Mouse (Mus musculus) forebrain, postnatal 0 days (tissue): ENCODE results near the gene Pitpnm2. TPM values are rescaled to one million over a fixed set of nuclear protein-coding genes. Genes with fewer than 3 reads are reported as not detected.

ENCODE experiments used
- ATAC-seq: fragments of 200-750 bp; cut with Nextera tagmentation; 2 replicates; pipeline ENCODE4 v1.8.0; 2017; ENCODE audit warnings: mild to moderate bottlenecking, moderate library complexity
- DNase-seq: peaks from one replicate; pipeline ENCODE4 v3.0.0-alpha.2; 2015
- H3K27ac ChIP-seq: fragments of 300-500 bp; sonication (generic); 2 replicates; pipeline ENCODE4 v1.5.1; 2014; ENCODE audit warnings: low read depth, mild to moderate bottlenecking, antibody characterized with exemption, low read length, moderate library complexity, mixed read lengths
- H3K27me3 ChIP-seq: fragments of 300-500 bp; sonication (generic); 2 replicates; pipeline ENCODE4 v1.6.1; 2014; ENCODE audit warnings: mild to moderate bottlenecking, low read length, mixed read lengths; ENCODE audit not compliant: insufficient read depth
- H3K36me3 ChIP-seq: fragments of 300-500 bp; sonication (generic); 2 replicates; pipeline ENCODE4 v1.6.1; 2014; ENCODE audit warnings: mild to moderate bottlenecking, moderate library complexity; ENCODE audit not compliant: insufficient read depth
- H3K4me1 ChIP-seq: fragments of 300-500 bp; sonication (generic); 2 replicates; pipeline ENCODE4 v1.6.1; 2014; ENCODE audit warnings: antibody characterized with exemption; ENCODE audit not compliant: insufficient read depth
- H3K4me2 ChIP-seq: fragments of 300-500 bp; sonication (generic); 2 replicates; pipeline ENCODE4 v1.6.1; 2014; ENCODE audit warnings: low read depth, mild to moderate bottlenecking, moderate library complexity
- H3K4me3 ChIP-seq: fragments of 300-500 bp; sonication (generic); 2 replicates; pipeline ENCODE4 v1.5.1; 2014; ENCODE audit warnings: low read depth, low read length, mixed read lengths
- H3K9ac ChIP-seq: fragments of 300-500 bp; sonication (generic); 2 replicates; pipeline ENCODE4 v1.6.1; 2014; ENCODE audit warnings: mild to moderate bottlenecking
- H3K9me3 ChIP-seq: fragments of 300-500 bp; sonication (generic); 2 replicates; pipeline ENCODE4 v1.6.1; 2016; ENCODE audit warnings: low read length
- CTCF ChIP-seq: sonication (generic); IDR thresholded peaks from 2 replicates; pipeline ENCODE4 v1.5.1; 2016; ENCODE audit warnings: antibody characterized with exemption, control low read depth, low read depth
- WGBS: fragments of 180-500 bp; shearing (Covaris S2); extraction: QIAGEN DNeasy Blood & Tissue Kit; methylation state at CpG from one replicate; pipeline ENCODE4 v1.1.7; 2014; 5-methylcytosine and 5-hydroxymethylcytosine counted together
- polyA plus RNA-seq: library from polyadenylated mRNA; unstranded; fragments of >200 nt; fragmentation: Nextera tagmentation; extraction: Ambion mirVana; gene quantifications from 2 replicates; pipeline ENCODE4 v1.2.1, GENCODE M21; 2015
- total RNA-seq: library from RNA; depleted of rRNA; stranded (reverse); fragments of >200 nt; gene quantifications from 2 replicates; pipeline ENCODE4 v1.2.3, GENCODE M21; 2014

Gene Pitpnm2
- total and polyA plus RNA-seq, 2 experiments from 2014 or later = 10.1 to 38.4 TPM

DNA sequence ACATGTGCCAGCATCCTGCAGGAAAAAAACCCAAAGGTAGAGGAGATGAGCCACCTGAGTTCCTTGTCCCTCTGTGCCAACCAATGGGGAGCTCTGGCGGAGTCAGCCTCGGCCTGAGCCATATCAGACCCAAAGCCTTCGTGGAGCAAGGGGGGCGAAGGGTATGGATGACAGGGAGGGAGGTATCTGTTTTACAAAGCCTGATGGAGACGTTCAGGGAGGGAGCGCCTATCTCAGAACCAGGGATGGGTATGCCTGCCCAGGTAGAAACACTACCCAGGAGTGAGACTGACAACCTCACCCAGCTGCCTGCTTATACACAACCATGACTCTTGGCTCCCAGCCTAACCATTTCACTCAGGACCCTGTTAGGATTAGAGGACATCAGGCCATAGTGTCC is 33.2 kb downstream of the Pitpnm2 start:
- ATAC-seq (no peak), DNase-seq (no peak)
- Histone ChIP-seq H3K4me2 (no peak overlapping the region), H3K4me1 (no peaks in the 10 kb centered on the region), H3K36me3 (peaks cover 5% of the 10 kb centered on the region; the same call in 1 of the 2 replicates), H3K27ac (no peak overlapping the region), H3K4me3 (no peak overlapping the region), H3K9me3 (no peaks in the 10 kb centered on the region), H3K27me3 (no peaks in the 10 kb centered on the region), H3K9ac (no peak overlapping the region)
- 95% methylated on average over 6 of the region's 6 CpGs for WGBS
- no peak for TF ChIP-seq CTCF

DNA sequence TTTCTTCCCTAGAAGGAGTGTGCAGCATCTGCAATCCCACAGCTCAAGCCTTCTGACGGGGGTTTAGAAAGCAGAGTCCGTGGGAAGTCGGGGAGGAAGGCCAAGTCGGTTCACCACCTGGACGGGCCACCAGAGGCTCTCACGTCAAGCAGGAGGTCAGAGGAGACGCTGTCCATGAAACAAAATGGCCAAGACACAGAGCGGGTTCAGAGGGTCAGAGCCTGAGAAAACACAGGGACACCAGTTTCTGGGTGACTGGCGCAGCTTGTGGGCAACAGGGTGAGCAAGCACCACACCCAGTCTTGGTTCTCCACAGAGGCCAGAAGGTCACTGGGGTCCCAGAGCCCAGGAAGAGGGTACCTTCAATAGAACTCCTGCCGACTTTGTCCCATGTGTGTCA is 33.9 kb downstream of the Pitpnm2 start:
- Histone ChIP-seq H3K4me1 (no peaks in the 10 kb centered on the region), H3K4me2 (no peak overlapping the region), H3K9me3 (no peaks in the 10 kb centered on the region), H3K9ac (no peak overlapping the region), H3K4me3 (no peak overlapping the region), H3K27ac (no peak overlapping the region), H3K36me3 (peaks cover 5% of the 10 kb centered on the region; the same call in 1 of the 2 replicates), H3K27me3 (no peaks in the 10 kb centered on the region)
- TF ChIP-seq CTCF = no peak
- DNase-seq = no peak
- 87% methylated on average over 10 of the region's 10 CpGs for WGBS
- ATAC-seq = no peak

DNA sequence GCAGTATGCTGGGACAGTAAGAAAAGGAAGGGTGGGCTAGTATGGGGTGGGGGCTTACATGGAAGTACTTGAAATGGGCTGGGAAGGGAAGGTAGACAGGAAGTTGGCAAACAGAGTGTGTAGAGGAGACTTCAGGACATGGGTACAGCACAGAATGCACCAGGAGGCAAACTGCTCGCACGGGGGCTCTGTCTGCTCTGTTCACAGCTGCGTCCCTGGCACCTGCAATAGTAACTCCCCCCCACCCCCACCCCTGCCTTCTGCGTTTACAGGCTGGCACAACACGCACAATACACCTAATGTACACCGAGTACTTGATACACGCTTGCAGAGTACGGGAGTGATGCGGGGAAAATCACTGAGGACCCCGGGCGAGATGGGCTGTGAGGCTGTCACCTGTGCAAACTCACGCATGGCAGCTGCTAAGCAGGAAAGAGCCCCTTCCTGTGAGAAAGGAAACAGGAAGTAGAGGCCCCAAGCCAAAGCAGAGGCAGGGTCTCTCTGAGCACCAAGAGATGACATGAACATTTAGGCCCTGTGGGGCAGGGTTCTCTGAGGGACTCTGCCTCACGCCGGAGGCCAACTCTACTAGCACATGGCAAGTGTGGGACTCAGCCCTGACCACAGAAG is 34.9 kb downstream of the Pitpnm2 start:
- DNase-seq (no peak), ATAC-seq (no peak)
- 82% methylated on average over 14 of the region's 14 CpGs for WGBS
- H3K27ac ChIP-seq = no peak overlapping the region
- H3K27me3 ChIP-seq = no peaks in the 10 kb centered on the region
- H3K4me1 ChIP-seq = no peaks in the 10 kb centered on the region
- no peak overlapping the region for H3K9ac ChIP-seq
- H3K4me2 ChIP-seq = no peak overlapping the region
- peaks cover 5% of the 10 kb centered on the region; the same call in 1 of the 2 replicates for H3K36me3 ChIP-seq
- H3K9me3 ChIP-seq = no peaks in the 10 kb centered on the region
- no peak for TF ChIP-seq CTCF
- H3K4me3 ChIP-seq = no peak overlapping the region

DNA sequence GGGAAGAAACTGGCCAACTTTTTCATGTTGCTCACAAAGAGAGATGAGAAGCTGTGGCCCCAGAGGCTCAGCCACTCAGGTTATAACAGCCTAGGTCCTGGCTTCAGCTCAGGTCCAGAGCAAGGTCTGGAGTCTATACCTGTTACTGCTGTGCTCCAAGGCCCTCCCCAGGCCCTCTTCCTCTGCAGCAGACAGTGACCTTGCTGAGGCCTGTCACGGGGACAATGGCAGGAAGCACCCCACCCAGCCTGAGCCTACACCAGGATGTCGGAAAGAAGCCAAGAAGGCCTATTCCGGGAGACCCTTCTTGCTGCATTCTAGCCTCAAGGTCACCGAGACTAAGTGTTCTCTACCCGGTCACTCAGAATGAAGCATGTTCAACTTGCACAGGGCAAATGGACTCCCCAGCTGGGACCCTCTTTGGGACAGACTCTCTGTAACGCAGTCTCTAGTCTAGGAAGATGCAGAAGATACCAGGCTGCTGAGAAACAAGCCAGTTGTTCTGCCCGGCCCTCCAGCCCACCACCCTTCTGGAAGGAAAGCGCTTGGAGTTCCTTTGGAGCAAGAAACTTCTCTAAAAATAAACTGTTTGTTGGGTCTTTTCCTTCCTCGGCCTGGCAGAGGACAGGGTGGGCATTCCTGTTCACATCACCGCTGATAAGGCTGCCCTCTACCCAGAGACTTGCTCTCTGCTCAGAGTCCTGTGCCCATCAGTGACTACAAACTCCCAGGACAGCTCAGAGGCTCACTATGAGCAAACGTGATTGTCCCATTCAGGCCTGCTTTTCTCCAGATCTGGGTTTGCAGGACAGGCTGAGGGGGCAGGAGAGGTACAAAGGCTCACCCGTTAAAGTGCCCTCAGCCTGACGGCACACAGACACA is 35.7 kb downstream of the Pitpnm2 start:
- H3K36me3 ChIP-seq = peaks cover 5% of the 10 kb centered on the region; the same call in 1 of the 2 replicates
- no peak overlapping the region for H3K27ac ChIP-seq
- DNase-seq (no peak), ATAC-seq (no peak)
- H3K27me3 ChIP-seq = no peaks in the 10 kb centered on the region
- 83% methylated on average over 13 of the region's 13 CpGs for WGBS
- H3K4me2 ChIP-seq = no peak overlapping the region
- no peaks in the 10 kb centered on the region for H3K4me1 ChIP-seq
- no peak overlapping the region for H3K4me3 ChIP-seq
- no peak for TF ChIP-seq CTCF
- no peaks in the 10 kb centered on the region for H3K9me3 ChIP-seq
- H3K9ac ChIP-seq = no peak overlapping the region

DNA sequence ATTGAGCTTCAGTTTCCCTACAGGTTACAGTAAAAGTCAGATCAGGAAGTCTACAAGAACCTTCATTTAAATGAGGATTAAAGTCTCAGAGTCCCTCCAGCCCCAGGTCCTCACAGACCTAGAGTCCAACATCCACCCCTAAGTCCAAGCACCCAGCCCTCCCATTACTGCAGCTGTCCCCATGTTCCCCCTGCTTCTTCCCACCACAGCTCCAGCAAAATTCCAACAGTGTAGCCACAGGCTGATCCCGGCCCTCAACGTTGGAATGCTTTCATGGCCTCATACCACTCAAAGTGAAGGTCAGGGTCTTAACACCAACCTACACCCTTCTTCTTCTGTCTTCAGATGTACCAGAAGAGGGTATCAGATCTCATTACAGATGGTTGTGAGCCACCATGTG is 37.9 kb downstream of the Pitpnm2 start:
- H3K27me3 ChIP-seq = no peaks in the 10 kb centered on the region
- no peaks in the 10 kb centered on the region for H3K9me3 ChIP-seq
- no peak overlapping the region for H3K4me3 ChIP-seq
- 85% methylated on average over 2 of the region's 2 CpGs for WGBS
- no peak for ATAC-seq
- peaks cover 5% of the 10 kb centered on the region; the same call in 1 of the 2 replicates for H3K36me3 ChIP-seq
- no peak for TF ChIP-seq CTCF
- H3K9ac ChIP-seq = no peak overlapping the region
- no peak overlapping the region for H3K27ac ChIP-seq
- no peak overlapping the region for H3K4me2 ChIP-seq
- no peaks in the 10 kb centered on the region for H3K4me1 ChIP-seq
- no peak for DNase-seq

DNA sequence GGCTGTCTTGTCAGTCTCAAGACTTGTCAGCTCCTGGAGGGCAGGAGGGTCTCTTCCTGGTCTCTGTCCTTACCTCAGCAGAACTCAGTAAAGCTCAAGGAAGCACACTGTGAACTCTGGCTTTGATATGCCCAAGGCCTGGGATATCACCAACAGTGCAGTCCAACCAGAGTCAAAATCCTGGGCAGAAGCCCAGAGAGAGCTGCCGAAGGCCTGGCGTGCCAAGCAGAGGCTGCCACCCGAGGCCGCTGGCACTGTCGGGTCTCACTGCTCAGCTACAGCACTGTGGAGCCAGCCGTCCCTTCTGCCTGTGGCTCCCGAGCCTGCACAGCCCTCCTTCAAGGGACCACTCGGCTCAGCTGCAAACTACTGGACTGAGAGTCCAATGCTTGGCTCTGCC is 38.3 kb downstream of the Pitpnm2 start:
- no peaks in the 10 kb centered on the region for H3K4me1 ChIP-seq
- no peak for ATAC-seq
- H3K4me3 ChIP-seq = no peak overlapping the region
- H3K9me3 ChIP-seq = no peaks in the 10 kb centered on the region
- H3K36me3 ChIP-seq = peaks cover 5% of the 10 kb centered on the region; the same call in 1 of the 2 replicates
- no peak for TF ChIP-seq CTCF
- no peak overlapping the region for H3K27ac ChIP-seq
- DNase-seq = peak; percentile 55
- no peaks in the 10 kb centered on the region for H3K27me3 ChIP-seq
- H3K9ac ChIP-seq = no peak overlapping the region
- no peak overlapping the region for H3K4me2 ChIP-seq
- 73% methylated on average over 8 of the region's 8 CpGs for WGBS

DNA sequence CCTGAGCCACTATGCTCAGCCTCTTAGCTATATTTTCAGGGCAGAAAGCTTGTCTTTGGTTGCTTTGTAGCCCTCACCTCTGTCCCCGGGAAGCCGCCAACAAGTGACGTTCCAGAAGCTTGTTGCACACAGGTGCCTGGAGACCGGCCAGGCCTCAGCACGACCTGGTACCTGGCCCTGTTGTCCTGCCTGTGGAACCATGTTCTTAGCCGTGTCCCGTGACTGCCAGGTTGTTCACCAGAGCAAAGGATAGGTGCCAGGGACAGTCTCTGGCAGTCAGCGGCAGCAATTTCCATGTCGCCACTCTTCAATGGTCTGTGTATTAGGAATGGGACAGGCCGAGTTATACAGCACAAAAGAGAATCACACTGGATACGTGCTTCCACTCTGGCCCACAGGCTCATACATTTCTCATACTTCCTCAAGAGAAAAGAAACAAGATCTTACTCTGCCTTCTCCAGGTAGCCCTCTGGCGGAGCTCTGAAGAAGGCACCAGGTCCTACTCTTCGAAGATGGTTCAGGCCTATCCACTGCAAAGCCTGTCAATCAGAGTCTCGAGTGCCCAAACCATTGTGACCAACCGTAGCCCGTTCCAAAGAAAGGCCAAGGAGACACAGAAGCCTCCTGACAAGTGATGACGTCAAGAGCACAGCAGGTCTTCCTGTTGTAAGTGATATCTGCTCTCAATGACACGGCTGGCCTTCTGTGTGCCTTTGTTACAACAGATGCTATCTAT is 39.1 kb downstream of the Pitpnm2 start:
- Histone ChIP-seq H3K9me3 (no peaks in the 10 kb centered on the region), H3K36me3 (peaks cover 5% of the 10 kb centered on the region; the same call in 1 of the 2 replicates), H3K9ac (no peak overlapping the region), H3K4me1 (no peaks in the 10 kb centered on the region), H3K27ac (no peak overlapping the region), H3K4me3 (no peak overlapping the region), H3K4me2 (no peak overlapping the region), H3K27me3 (no peaks in the 10 kb centered on the region)
- ATAC-seq = no peak
- DNase-seq = no peak
- 67% methylated on average over 18 of the region's 18 CpGs for WGBS
- no peak for TF ChIP-seq CTCF
